Mouse (Mus musculus) erythroblast, embryonic 14.5 days (primary cell): ENCODE results near the gene Npy4r.

Source experiments
- GATA1 ChIP-seq: IDR thresholded peaks from 2 replicates; pipeline ENCODE4 v1.6.1; 2012; ENCODE audit warnings: low read length, inconsistent platforms, mixed read lengths
- TAL1 ChIP-seq: IDR thresholded peaks from 3 replicates; pipeline ENCODE4 v1.6.1; 2012; ENCODE audit warnings: low read length, inconsistent platforms, mixed read lengths

DNA sequence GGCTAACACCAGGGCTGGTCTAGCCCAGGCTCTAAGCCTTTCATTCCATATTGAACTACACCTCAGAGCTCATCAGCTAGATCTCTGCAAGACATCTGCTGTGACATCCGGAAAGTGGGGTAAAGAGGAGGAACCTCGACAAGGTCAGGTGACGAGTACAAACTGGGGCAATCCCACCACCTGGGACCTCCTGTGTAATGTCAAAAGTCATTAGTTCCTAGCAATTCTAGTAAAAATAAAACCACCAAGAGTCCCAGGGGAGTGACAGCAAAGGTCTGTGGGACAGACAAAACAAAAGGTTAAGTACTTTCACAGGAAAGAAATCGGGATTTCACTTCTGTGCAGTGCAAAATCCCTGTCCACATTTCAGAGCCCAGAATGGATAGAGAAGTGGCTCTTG lies 41.6 kb upstream of the Npy4r start:
- TF ChIP-seq GATA1, result no peak
- TF ChIP-seq TAL1, result no peak
